Mouse (Mus musculus) mesoderm, embryonic 11.5 days (tissue): ENCODE data around the gene Ccrl2.

Experiments used
- DNase-seq: peaks from one replicate; pipeline ENCODE4 v3.0.0-alpha.2; 2012; ENCODE audit warnings: low read depth, low spot score

The Ccrl2 gene

DNA sequence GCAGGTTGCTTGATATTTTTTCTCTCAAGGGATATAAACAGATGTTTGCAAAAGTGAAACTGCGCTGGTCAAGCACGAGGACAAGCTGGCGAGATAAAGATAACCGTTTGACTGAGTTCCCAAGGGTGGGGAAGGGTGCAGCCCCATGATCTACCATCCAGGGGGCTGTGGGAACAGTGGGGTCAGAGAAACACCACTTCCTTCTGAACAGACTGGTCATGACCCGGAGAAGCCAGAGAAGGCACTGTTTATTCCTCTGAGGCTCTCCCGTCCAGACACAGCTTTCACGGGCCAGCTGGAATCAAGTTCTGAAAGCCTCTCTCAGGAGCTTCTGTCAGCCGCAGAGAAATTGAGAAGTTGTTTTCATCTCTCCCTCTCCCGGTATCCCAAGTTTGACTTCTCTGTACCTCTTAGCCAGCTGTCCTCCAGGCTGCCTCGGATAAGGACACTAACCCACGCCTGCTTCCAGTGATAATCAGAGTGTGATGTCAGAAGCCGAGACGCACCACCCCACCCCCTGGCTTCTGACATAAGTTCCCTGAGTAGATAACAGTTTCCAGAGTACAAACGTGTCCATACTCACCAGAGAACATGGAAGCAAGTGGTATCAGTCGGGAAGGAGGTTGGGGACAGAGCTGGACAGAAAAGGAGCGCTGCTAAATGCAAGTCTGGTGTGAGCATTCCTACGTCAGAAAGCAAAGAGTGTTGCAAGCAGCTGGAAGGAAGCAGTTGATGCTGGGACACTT is at the start of gene Ccrl2:
TSS of gene Ccrl2 (minus strand) at position 722 of the 746 bp plus-strand sequence.
- DNase-seq: peak; percentile 25

DNA sequence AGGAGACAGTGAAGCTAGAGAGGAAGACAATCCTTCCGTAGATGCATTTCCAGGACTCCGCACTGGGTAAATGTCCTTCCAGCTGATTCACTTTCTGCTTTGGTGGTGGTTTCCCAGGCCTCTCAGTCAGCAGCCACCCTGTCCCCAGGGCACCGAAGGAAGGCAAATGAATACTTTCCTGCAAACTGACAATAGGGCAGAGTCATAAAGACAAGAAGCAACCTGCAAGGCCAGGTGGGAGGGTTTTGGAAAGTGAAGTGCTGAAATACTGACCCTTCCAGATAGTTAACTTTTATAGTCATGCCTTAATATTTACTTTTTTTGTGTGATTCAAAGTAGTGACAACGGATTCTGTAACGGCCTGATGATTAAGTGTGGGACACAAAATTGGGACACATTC is 46.6 kb upstream of the Ccrl2 start:
- no peak for DNase-seq

DNA sequence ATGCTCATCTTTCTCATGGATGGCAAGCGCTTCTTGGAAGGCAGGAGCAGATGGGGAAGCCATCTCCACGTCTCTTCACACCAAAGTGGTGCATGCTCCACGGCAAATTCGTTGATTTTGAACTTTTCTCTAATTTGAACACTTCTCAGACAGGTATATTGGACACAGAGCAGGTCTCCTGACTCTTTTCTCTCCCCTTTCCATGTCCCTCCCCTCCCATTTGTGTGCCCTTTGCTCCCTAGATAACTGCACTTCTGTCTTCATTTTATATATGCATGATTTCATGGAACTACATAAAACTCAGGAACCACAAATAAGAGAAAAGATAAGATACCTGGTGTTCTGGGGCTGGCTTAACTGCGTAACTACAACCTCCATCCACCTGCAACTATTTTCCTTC is 46.0 kb upstream of the Ccrl2 start:
- DNase-seq: no peak

DNA sequence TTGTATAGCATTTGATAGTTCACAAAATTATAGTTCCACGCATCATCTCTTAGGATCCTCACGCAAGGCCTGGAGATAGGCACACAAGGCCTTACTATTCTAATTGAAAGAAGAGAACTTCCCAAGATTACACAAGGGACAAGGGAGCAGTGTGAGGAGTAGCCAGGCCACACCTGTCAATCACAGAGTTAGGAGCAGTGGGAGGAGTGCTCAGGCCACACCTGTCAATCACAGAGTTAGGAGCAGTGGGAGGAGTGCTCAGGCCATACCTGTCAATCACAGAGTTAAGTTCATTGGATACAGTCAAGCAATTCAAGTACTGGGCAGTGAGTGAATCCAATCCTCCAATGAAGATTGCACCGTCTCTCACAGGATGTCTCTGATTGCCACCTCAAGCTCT is 43.1 kb upstream of the Ccrl2 start:
- no peak for DNase-seq

DNA sequence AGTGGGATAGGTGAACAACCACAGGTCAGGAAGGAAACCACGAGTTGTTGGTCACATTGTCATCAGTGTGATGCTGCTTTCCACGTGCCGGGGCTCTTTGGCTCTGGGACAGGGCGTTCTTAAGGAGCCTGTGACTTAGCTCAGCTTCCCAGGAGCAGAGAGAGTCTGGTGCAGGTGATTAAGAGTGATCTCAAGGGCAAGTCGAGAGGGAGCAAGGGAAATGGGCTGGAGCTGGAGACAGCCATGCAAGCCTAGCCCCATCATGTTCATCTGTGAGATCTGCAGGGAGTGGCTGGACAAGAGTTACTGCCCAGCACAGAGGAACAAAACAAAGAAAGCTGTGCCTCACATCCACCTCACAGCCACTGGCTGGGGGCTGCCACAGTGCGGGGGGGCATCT is 40.2 kb upstream of the Ccrl2 start:
- DNase-seq: no peak

DNA sequence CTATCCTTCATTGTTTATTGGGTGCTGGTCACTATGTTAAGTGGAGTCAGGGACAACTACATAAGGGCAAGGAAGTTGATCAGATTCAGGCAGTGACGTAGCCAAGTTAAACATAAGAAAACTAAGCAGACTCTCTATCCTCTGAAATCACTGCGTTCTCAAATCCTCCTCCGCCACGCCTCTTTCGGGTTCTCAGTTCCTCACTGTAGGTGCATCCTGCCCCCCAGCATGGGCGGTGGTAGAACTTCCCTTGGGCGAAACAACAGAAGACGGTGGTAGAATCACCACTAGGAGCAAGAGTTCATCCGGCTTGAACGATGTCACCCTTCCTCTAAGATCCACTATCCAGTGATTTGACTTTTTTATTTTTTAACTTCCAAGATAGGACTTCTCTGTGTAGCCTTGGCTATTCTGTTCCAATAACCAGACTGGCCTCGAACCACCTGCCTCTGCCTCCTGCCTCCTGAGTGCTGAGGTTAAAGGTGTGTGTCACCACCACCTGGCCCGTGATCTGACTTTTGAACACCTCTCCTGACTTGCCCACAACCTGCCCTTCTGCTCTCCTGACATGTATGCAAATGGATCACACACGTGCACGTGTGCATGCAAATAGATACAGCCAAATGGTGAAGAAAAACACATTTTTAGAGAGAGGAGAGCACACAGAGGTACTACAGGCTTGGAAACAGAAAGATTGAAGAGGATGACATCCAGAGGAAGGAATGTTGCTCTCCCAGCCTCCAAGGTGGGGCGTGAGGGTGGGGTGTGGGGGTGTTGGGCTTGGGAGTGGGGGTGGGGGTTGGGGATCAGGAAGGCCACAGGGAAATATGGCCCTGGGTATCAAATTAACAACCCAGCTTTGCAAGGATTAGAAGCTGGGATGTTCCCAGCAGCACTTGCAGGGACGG is 39.4 kb upstream of the Ccrl2 start:
- DNase-seq: no peak

DNA sequence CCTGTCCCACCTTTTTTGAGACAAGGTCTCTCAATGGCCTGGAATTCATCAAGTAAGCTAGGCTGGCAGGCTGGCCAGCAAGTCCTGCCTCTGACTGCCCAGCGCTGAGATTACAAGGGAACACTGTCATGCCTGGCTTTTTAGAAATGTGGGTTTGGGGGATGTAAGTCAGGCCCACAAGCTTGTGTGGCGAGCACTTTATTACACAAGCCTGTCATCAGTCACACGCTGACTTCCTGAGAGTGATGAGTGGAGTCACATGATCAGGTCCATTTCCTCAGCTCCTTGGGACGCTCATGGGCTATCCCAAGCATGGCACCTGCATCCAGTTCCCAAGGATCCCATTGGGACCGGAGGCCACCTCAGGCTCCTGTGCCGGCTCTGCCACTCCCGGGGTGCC is 38.4 kb upstream of the Ccrl2 start:
- DNase-seq: no peak

DNA sequence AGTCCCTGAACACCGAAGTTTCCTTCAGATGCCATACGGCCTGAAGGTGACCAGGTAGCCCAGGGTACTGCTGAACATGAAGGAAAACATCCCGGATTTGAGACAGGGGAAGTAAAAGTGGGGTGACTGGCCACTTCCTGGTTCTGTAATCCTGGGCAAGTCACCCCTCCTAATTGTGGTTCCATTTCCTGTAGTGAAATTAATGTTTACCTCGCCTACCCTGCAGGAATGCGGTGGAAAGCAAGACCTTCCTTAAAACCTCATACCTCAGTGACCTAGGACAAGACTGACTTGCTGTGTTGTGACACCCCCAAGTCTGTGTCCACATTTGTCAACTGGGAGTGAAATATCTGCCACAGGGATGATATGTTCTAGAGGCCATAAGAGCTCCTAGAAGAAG is 37.3 kb upstream of the Ccrl2 start:
- no peak for DNase-seq

DNA sequence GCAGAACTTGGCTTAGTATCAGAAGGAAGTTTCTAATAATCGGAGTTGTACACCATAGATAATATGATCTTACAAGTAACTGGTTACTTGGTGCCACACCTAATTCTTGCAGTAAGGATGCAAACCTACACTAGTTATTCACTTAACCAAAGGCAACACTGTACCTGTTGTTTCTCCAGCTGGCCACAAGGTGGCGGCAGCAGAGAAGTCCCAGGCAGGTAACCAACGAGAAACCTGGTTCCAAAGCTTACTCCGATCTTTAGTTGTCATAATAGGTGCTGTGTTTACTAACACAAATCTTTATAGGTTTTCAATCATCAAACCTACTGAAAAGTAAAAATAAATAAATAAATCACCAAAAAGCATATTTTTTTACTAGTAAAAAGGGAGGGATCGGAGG is 35.8 kb upstream of the Ccrl2 start:
- DNase-seq: peak; percentile 52

DNA sequence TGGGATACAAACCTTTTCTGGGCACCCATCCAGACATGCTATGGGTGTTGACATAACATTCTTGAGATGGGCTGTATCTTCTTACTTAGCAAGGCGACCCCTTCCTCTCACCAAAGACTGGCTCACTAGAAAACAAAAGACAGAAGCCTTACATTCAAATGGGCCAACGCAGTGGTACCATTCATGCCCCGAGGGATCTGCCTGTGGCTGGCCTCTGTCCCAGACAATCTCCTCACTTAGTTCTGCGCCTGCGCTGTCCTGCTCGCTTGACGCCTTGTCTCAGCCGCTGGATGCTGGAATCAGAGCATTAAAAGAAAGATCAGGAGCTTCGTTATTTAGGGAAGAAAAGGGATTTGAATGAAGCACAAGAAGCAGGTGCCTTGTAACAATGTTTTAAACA is 35.3 kb upstream of the Ccrl2 start:
- DNase-seq: no peak

DNA sequence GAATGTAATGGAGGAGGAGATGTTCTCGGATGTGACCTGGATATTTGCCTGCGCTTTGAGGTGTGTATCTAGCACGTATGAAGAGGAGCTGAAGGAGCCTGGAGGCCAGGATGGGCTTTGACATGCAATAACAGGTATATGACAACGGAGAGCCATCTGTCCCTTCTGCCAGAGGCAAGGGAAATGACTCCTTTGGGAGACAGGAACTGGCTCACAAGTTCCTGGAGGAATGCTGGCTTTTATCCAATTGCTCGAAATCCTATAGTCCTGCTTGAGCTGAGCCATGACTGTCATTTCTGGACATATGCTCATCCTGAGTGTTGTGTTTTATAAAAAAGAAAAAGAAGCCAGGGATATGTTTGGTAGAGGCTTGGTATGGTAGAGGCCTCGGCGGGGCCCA is 31.6 kb upstream of the Ccrl2 start:
- DNase-seq: no peak

DNA sequence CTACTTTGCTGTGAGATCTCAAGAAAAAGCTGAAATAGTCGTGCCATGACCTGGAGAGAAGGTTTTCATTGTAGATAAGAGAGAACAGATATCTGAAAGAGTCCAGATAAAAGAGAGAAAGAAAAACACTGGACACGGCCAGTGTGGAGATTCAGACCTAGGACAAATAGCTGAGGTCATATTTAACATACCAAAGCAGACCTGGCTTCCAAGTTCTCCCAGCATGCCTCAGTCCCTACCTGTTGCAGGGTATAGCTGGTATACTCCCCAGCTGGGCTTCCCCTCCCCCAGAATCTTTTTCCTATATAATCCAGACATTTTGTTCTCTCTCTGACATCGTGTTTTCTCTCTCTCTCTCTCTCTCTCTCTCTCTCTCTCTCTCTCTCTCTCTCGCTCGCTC is 30.6 kb upstream of the Ccrl2 start:
- no peak for DNase-seq

DNA sequence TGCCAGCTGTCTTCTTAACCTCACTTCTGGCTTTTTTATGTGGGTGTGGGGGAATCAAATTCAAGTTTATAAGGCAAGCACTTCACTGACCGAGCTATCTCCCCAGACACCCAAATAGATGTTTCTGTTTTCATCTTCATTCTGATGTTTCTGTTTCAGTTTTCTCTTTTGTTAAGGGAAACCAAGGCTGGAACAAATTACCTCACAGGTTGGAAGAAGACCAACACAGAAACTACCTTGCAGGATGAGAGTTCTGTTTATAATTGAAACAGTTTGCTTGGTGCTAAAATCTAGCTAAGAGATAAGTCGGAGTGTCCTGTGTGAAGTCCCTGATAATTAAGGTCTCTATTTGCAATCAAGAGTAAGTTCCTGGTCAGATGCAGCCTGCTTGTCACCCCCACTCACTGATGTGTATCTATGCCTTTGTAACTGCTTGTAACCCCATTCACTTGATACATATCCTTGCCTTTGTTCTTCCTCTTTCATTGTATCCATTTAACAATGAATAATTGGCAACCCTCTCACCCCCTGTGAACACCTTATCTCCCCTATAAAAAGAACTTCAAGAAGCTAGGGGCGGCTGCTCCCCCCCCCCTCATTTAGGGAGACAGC is 29.8 kb upstream of the Ccrl2 start:
- no peak for DNase-seq

DNA sequence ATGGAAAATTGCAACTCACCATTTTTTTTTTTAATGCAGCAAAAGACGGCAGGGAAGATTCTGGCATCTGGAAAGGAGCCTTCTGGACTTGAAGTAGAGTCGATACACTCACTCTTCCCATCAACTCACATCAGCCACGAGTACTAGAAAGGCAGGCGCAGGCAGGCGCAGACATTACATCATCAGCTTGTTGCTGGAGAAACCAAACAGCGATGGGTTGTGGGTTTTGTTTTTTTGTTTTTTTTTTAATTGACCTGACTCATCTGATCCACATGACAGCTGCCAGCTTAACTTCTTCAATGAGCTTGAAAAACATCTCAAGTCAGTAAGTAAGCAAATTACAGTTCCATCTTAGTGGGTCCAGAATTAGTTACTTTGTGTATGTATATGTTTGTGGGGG is 28.8 kb upstream of the Ccrl2 start:
- no peak for DNase-seq

DNA sequence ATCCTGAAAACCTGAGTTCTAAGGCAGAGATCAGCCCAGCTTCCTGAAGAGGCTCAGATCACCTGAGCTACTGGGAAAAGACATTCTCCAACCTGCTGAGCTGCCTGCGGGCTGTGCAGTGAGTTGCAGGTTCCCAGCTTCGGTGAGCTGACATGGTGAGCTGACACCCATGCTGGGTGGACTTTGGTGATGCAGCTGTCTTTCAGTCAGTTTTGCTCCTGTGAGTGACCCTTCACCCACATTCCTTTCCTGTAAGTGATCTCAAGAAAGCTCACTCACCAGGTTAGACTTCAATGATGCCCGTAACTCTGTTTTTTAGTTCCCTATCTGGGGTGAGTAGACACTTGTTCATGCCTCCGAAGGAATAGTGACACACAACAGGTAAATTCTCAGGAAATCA is 28.0 kb upstream of the Ccrl2 start:
- DNase-seq: no peak

DNA sequence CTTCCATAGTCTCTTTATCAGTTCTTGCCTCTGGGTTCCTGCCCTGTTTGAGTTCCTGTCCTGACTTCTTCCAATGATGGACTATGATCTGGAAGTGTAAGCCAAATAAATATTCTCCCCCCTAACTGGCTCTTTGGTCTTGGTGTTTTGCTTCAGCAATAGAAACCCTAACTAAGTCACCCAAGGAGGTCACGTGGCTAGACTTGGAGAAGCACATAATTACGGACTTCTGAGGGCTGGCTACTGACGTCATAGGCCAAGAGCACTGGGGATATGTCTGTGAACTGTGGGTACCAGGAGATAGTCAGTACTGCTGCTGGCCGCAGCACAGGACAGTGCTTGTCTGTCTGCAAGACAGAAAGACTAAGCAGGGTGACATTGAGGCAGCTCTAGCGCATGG is 24.4 kb upstream of the Ccrl2 start:
- DNase-seq: no peak

DNA sequence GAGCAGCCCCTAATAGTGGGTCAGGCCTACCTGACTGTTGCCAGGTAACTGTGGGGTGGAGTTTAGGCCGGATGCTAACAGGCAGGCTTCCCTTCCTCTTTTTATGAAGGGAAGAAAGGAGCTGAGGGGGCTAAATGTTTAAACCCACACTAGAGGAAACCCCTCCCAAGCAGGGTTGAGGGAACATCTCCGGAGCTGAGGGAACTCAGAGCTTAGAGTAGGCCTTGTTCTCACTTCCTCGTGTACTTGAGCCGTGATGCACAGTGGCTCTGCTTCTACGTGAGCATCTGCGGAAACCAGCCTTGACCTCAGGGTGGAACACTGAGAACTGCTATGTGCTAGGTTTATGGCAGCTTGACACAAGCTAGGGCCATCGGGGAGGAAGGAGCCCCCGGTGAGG is 23.5 kb upstream of the Ccrl2 start:
- no peak for DNase-seq

DNA sequence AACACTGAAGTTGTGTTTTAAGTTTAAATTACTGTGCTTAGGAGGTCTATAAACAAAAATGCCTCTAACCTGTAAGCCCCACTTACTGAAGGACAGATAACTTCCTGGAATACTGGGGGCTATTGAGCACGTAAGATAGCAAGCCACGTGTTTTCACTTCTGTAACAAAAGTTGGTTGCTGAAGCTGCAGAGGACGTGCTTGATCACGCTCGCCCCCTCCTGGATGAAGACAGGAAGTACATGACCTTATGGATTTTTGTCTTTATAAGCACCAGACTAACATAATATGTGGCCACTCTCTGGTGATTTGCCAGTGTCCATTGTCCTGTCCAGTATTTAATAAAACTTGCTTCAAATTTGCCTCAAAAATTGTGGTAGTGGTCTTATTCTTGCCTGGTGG is 20.4 kb upstream of the Ccrl2 start:
- no peak for DNase-seq

DNA sequence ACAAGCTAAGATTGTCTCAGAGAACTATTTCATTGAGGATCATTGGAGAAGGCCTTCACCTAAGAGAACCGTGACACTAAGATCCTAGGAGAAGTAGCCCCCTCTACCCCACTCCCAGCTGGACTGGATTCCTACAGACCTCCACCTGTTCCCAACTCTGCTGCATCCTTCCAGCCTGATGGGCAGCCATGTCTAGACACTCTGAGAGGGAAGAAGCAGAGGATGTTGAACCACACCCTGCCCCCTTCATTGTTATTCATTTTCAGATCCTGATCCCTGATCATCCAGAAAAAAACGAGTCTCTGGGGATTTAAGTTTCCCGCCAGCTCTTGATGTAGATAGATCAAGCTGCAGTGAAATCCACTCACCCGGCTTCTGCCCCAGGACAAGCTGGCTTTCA is 15.7 kb upstream of the Ccrl2 start:
- no peak for DNase-seq

DNA sequence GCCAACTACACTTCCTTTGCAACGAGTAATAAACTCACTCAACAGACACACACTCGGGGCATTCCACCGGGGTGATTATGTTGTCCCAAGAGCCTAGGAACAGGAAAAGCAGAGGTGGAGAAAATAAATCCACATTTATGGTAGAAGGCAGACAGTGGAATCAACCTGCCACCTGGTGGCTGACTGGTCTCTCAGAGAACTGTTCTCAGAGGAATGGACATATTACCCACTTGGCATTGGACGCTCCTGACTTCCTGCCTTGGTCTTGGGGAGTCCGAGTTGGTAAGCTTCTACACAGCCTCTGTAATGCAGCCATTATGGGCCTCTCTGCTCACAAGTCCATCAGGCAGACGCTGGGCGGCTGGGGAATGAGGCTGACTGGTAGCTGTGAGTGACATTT is 14.9 kb upstream of the Ccrl2 start:
- no peak for DNase-seq

DNA sequence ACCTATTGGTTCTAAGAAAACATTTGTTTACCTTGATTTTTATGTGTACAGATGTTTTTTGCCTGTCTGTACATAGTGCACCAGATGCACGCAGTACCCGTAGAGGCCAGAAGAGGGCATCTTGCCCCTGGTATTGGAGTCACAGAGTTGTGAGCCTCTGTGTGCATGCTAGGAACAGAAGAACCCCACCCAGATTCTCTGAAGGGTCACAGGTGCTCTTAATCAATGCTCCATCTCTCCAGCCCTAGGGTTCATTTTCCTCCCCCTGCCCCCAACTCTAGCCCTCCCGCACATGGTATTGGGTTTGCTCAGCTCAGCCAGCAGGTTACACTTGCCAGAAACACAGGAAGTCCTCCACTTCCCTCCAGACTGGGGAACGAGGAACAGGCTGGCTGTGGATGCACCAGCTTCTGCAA is 13.2 kb upstream of the Ccrl2 start:
- peak; percentile 58 for DNase-seq

DNA sequence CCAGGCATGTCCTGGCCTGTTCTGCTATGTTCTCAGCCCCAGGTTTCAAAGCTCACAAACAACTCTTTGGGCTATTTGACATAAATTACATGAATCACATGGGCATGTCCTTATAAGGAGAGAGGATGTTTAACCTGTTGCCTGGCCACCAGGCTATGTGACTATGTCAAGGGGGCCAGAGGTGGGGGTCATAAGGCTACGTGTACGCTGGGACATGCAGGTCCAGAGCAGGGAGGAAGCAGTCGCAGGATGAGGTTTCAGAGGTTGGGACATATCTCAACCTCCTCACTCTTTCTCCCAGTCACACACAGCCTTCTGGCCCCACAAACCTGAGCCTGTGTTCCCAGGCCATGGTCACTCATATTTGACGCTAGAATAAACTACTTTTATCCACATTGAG is 9.7 kb upstream of the Ccrl2 start:
- DNase-seq: no peak

DNA sequence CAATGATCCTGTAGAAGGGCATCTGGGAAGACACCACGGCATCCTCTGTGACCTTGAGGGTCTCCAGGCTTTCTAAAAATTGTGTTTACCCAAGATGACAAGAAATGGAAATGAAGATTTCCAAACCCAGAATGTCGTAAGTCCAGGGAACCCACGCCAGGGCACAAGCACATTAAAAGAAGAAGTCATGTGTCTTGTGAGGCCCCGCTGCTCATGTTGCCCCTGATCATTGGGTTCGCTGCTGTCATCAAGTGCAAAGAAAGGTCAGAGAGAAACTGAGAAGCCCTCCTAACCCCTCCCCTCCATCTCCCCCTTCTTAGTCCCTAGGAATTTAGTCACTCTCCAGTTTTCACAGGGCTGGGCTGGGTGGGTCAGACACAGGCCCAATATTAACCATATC is 5.5 kb upstream of the Ccrl2 start:
- DNase-seq: no peak
